Mouse (Mus musculus): ENCODE results near the gene Lexm.

Lexm gene

DNA sequence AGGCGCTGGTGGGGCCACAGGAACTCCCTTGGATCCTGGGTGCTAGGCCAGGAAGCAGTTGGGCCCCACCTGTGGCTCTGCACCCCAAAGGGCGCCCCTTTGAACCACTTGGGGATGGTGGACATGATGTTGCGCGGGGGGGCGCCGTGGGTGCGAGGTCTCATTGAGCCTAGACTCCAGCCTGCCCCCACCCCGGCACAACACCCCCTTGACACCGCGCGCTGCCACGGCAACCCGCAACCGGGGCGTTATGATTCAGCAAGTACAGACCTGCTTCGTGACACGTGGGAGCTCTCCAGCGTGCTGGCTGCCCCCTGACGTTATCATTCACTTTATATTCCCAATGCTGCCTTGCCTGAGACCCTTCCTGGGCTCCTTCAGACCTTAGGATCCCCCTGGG lies at the start of gene Lexm:
Lexm (minus strand) TSS at position 186 of the 400 bp plus-strand sequence.
- no peak for DNase-seq

DNA sequence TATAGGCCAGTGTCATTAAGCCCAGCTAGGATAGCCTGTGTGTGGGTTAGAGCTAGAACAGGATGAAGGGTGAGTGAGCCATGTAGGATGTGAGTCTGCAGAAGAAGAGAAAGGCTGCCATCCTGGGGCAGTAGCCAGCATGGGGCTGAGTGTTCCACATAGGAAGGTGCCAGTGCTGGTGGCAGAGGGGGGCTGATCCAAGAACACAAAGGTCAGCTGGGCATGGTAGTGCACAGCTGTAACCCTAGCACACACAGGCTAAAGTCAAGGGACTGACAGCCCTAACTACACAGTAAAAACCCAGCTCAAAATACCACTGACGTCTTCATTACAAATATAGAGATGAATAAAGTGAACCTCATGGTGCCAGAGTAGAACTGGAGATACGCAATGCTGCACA lies 49.5 kb upstream of the Lexm start:
- DNase-seq, result no peak

DNA sequence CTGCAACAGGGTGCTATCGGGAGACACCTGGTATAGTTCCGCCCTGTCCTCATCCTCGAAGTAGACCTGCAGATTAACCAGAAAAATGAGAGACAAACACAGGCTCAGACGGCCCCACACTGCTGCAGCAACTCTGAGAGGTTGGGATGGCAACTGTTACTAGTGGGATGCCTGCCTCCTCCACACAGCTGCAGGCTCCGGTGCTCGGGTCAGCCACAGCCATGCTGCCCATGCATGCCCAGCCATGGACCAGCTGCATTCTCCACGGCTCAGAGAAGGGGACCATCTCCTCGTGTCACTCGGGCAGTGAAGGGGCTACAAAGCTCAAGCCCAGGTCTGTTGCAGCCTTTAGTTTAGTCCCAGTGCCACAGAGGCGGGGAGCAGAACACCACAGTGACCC lies 48.6 kb upstream of the Lexm start:
- DNase-seq, result no peak

DNA sequence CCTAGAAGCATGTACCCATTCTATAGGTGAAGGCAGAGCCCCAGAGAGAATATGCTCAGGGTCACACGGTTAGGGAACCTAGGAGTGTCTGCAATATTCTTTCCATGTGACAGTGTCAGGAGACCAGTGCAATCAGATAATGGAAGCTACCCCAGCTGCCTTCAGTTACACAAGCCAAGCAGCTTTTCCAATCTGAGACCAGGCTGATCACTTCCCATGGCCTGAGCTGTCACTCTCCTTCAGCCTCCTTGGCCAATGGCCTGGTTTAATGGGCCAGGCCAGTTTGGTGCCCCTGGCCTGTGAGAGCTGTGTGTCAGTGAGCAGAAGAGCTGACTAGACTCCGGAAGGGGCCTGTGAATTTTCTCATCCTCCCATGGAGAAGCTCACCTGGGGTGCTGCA lies 48.2 kb upstream of the Lexm start:
- DNase-seq, result no peak

DNA sequence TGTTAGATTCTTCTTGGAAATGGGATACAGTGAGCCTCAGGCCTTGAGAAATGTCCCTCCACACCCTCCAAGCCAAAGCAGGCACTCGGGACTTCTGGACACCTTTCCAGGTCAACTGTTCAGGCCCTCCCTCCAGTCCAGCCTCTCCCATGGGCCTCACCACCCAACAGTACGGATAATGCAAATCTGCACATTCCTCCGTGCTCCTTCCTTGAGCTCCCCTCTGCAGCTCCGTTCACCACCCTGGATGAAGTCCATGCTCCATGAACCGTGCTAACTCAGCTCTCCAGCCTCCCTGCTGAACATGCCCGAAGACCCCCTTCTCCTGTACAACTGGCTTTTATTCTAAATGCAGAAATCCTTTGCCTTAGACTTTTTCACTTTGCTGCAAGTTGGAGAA lies 47.7 kb upstream of the Lexm start:
- no peak for DNase-seq

DNA sequence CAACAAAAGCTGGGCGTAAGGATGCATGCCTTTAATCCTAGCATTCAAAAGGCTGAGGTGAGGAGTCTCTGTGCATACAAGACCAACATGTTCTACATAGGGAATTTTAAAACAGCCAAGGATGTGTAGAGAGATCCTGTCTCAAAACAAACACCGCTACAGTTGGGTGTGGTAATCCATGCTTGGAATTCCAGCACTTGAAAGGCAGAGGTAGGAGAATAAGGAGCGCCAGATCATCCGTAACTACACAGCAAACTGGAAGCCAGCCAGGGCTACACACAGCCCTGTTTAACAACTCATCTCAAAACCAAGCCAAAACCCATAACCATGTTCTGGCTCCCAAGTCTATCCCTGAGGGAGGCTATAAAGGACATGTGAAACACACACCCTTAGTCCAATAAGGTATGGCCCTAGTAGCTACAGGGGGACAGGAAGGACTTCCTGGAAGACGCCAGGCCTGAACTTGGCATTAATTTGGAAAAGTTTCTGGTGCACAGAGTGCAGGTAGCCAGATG lies 47.0 kb upstream of the Lexm start:
- no peak for DNase-seq

DNA sequence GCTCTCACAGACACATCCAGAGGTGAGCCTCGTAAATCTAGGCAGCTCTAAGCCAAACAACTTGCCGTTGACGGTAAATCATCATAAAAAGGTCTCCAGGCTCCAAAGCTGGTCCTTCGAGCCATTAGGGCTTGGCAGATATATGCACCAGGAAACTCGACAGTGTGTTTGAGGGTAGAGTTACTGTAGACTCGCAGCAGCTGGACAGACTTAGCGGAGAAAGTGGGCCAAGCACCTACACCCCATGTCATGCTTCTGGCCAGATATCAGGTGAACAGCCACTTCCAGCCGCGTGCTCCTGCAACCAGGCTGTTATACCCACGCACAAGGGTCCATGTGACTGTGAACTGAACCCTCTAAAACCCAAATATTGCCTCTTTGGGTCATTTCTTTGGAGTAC lies 38.6 kb upstream of the Lexm start:
- DNase-seq, result no peak

DNA sequence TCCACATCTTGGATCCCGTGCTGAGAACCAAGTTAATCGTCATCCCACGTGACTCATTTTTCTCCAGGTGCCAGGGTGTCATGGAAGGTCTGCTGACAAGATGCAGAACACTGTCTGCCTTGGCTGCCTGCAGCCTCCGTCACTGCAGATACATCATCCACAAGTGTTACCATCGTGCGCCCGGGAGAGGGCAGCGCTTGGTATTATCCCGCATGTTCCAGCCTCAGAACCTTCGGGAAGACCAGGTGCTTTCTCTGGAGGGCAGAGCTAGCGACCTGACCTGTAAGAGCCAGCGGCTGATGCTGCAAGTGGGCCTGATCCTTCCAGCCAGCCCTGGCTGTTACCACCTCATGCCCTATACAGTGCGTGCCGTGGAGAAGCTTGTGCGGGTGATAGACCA lies 36.0 kb upstream of the Lexm start:
- DNase-seq, result no peak

DNA sequence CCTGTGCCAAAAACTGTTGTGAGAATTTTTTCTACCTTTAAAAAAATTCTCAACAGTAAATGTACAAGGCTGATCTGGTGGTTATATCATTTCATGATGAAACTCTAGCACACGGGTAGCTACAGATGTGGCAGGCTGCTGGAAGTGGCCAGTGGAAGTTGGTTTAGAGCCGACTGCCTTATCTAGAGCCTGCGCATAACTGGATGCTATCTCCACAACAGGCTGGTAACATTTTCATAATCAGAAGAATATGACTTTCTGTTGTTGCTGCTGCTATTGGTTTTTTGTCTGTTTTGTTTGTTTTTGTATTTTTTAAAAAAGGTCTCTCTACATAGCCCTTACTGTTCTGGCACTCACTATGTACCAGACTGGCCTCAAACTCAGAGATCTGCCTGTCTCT lies 35.5 kb upstream of the Lexm start:
- DNase-seq, result no peak

DNA sequence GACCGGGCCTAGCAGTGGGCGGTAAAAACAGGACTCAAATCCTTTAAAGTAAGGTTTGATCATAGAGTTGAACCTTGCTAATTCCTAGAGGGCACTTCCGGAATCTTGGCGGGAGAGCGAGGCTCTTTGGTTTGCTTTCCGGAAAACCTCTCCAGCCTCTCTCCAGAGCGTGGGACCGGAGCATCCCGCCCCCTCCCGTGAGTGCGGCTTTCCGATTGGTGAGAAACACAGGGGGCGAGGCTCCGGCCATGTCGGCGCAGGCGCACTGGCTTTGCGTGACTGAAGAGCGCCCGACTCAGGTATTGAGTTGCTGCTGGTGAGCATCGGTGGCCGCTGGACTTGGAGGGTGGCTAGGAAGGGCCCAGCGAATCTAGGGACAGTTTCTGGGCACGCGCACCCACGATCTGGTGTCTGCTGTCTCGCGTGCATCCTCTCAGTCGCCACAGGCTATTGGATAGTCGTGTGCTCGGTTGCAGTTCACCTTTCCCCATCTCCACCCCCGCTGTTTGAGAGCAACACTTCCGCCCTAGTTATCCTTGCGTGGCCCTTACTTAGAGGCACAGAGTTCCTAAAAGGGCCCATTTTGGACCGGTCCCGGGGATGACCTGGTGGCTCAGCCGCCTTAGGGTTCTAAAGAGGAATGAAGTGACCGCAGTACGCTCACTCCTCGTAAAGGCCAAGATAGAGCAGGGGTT lies 33.9 kb upstream of the Lexm start, which contains the start of gene Pars2:
Pars2 (plus strand) TSS at position 237 of the 695 bp plus-strand sequence.
- peak; percentile 98 for DNase-seq

DNA sequence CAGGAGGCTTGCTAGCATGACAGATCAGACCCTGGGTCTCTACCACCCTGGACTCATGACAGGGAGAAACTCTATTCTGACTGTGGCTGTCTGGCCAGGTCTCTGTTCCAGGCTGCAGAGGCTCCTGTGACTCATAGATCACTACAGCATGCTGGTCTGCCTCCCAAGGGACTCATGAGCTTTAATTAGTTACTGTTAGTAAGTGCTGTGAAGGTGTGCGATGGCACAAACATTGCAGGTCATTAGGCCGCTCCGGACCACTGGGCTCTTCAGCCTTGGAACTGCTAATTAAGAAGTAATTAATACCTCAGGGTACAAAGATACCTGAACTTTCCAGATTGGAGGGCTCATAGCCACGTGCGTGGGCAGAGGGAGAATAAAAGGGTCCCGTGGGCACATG lies 30.1 kb upstream of the Lexm start:
- DNase-seq, result no peak

DNA sequence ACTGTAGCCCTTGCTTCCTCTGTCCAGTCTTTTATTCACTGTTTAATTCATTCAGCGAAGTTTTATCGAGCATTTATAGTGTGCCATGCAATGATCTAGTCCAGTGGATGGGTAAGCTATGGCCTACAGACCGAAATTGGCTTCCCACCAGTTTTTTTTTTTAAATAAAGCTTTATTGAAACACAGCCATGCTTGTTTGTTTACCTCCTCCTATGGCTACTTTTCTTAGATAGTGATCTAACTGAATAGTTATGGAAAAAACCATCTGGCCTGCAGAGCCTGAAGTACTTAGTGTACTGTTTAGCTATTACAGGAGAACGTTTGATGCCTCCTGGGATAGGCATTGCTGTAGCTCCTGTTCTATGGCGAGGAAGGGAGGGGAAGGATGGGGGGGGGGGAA lies 28.8 kb upstream of the Lexm start:
- no peak for DNase-seq

DNA sequence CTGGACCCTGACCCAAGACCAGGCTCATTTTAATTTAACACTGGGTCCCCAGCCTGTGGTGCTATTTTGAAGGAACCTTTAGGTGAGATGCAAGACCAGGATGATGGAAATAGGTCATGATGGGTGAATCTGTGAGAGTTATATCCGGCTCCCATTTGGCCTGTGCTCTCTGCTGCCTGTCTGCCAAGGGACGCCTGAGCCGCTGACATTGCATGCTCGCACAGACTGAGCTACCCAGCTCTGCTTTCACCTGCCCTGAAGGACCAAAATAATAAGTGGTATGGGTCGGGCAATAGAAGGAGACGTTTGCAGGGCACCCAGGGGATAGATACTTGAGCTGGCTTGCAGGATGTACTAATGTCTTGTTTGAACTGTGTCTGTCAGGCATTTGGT lies 27.2 kb upstream of the Lexm start:
- no peak for DNase-seq

DNA sequence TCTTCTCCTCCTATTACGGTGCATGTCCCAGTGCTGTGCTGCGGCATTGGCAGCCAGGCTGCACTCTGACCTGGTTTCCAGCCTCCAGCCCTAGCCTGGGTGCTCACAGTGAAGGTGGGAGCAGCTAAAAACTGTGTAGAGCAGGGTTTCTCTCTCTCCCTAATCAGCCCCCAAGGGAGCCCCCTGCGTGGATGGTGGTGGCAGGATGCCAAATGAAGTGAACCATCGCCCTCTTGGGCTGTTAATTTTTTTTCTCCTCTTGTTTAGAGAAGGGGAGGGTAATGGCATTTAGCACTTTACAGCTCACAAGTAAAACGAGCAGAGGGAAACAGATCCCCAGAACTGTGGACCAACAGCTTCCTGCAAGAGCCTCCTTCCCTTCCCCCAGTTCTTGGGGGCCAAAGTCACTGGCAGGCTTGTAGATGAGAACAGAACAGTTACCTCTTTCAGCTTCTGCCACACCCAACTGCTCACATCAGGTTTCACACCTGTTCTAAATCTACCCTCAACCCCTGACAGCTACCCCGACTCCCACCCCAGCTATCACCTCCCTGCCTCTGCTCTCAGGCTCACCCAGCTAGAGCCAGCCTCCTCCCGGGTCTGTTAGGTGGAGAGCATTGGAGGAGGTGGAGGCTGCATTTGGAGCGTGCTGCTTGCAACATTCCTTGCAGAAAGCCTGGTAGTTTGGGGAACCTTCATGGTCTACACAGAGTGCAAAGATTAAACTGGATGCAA lies 26.6 kb upstream of the Lexm start:
- no peak for DNase-seq

DNA sequence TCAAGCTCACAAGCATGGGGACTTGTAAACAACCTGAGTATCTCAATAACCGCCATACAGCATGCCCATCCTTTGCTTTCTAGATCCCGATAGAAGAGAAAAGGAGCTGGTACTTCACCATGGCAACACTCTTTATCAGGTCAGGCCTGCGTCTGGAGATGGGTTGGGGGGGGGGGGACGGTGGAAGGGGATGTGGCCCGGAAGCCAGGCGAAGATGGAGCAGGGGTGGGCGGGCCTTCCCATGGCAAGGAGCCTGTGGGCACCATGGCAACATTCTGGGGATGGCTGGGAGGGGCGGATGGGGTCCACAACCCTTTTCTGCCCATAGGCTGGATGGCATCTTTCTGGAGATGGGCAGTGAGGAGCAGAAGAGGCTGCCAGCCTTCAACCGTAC lies 17.0 kb upstream of the Lexm start:
- no peak for DNase-seq

DNA sequence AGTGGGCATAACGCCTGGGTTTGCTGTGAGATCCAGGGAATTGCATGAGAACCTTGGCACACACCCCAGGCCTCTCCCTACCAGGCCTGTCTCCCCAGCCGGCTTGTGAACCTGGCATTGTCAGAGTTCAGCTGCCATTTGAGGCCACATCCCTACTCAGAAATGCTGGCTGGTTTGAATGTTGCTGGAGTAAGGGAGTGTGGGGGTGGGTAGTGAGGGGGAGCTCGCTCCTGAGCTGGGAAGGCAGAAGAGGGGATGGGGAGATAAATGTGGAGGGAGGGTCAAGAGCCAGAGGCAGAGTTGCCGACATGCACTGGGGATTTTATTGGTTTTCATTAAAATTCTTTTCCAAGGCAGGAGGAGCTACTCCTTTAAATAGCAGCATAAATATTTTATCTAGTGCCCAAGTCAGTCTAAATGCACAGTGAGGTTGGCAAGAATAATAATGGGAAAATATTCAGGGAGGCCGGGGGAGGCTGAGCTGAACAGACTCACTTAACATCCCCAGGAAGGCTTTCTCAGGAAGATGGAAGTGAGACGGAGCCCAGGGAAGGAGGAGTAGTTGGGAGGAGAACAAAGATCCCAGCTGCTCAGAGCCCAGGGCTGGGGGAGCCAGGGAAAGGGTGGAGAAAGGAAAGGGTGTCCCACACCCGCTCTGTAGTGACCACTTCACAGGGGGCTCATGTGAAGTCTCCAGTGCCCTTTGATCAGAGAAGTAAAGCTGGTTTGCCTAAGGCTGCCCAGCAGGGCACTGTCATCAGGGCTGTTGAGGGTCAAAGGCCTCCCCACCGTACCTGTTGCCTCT lies 16.4 kb upstream of the Lexm start:
- DNase-seq, result no peak

DNA sequence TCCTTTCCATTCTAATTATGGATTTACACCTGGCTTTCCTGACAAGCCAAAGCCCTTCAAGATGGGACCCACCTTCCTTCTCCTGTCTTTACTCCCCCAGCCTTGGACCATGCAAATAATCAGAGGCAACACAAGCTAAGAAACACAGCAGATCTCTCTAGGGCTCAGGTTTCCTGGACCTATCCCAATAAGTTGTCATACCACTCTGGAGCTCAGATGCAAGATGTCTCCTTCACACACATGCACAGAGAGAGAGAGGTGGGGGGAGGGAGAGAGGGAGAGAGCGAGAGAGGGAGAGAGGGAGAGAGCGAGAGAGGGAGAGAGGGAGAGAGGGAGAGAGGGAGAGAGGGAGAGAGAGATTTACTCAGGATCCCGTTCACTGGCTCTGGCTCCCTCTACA lies 15.3 kb upstream of the Lexm start:
- DNase-seq, result no peak

DNA sequence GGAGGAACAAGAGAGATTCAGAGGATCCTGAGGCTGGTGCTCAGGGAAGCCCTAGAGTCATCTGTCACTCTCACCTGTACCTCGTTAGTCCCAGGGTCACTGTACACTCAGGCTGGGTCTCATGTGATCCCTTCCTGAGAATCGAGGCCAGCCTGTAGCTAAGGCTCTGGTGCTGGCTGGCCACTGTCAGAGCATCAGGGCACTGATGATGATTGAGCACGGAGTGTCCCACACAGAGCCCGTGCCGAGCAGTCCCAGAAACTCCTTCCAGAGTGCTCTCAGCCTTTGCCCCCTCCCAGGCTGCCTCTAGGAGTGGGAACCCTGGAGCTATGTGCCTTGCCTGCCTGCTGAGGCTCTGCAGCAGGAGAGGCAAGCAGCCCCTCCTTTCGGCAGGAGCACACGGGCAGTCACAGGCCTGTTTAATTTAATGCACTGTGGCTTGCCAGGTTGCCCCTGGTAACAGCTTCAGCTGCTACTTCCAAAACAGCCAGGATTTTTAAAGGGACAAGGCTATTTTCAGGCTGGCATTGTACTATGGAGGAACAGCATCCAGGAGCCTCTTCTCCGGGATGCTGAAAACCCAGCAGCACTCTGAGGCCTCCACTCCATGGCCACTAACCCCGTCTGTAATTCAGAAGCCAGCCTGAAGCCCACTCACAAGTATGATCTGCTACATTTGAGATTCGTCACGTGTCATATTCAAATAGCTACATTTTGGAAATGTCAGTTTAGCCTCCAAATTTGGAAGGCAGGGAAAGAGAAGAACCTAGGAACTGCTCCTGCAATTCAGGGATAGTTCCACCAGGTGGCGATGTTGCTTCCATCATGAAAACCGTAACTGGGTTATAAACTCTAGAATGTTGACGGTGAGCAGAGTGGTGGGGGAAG lies 13.5 kb upstream of the Lexm start:
- peak; percentile 85 for DNase-seq

DNA sequence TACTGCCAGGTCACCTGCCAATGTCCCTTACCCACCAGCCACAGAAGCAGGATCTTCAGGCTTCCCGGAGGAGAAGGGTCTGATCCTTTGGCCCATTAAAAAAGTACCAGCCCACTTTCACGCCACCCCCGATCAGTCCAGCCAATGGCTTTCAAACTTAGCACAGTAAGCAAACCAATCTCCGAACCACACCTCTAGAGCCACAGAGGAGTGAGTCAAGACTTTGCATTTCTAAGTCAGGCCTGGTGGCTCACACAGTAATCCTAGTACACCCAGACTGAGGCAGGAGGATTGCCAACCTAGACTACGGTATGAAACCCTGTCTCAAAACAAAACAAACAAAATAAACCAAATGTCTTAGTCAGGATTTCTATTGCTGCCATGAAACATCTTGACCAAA lies 12.3 kb upstream of the Lexm start:
- DNase-seq, result no peak

DNA sequence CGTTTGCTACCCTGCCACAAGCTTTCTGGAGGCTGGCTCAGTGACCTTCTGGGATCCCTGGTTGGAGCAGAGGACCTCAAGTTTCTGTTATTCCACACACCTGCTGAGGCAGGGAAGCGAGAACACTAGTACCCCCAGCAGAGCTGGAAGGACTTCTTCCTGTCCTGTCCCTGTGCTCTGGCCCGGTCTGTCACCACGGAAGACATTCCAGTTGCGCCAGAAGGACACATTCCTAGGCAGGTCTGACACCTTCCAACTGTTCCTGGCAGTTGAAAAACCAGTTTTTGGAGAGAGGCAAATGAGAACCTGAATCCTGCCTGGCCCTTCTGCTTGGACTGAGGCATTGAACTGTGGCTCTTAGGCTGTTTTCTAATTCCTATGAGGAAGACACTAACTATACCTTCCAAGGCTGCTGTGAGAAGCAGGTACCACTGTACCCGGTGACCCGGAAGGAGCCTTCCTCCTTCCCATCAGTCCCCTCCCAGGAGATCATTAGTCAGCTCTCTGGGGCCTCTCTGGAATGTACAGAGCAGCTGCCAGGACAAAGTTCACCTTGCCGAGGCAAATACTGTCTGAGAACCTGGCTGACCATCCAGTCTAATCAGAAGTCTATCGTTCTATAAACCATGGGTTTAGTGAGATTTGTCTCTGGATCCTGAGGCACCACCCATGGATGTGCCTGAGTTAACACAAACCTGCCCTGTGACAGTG lies 11.8 kb upstream of the Lexm start:
- no peak for DNase-seq

DNA sequence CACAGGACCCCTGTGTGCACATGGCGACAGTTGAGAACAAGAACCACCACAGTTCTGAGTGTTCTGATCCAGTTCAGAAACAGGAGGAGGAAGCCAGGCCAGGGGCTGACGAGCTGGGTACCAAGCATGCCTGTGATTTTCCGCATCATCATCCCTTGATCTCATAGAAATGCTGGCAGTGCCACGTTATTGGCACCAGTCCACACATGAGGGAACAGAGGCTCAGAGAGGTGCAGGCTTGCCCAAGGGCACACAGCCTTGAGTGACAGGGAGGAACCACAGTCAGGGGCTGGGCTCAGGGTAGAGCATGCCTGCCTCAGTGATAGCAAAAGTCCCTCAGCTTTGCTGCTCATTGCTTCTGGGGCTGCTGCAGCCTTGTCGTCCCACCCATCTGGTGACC lies 10.8 kb upstream of the Lexm start:
- DNase-seq, result no peak

DNA sequence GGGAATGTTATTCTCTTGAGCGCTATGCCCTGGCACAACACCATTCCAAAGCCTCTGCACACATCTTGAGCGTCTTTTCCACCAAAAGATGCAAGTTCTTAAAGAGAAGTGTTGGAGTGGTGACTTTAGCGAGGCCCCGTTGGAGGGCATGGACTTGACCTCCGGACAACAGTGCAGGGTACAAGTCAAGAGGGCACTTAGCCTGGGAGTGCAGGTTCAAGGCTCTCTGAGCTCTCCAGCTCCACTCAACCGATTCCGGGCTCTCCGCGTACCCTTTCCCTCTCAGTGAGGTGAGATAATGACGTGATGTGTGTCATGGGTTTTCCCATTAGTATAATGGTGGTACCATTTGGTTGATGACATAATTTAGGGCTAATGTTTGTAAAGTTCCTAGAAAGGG lies 7.2 kb upstream of the Lexm start:
- DNase-seq, result no peak
